Mouse (Mus musculus): ENCODE measurements around the gene Sptbn4.

Gene Sptbn4

GRCm38 (mm10) chr7:27447419-27448286 is at the start of gene Sptbn4, which contains the start of gene Blvrb:
Gene Sptbn4, minus strand, starts transcription at chr7:27447686.
Gene Blvrb, plus strand, starts transcription at chr7:27447978.
- under 1% methylated on average over 54 of the region's 54 CpGs for WGBS

GRCm38 (mm10) chr7:27494659-27495367 is 47.3 kb upstream of the Sptbn4 start:
- 90% methylated on average over 8 of the region's 9 CpGs for WGBS

- WGBS = 87% methylated on average over 5 of the region's 5 CpGs
Observed at GRCm38 (mm10) chr7:27493450-27493849, 46.0 kb upstream of the Sptbn4 start.

DNA sequence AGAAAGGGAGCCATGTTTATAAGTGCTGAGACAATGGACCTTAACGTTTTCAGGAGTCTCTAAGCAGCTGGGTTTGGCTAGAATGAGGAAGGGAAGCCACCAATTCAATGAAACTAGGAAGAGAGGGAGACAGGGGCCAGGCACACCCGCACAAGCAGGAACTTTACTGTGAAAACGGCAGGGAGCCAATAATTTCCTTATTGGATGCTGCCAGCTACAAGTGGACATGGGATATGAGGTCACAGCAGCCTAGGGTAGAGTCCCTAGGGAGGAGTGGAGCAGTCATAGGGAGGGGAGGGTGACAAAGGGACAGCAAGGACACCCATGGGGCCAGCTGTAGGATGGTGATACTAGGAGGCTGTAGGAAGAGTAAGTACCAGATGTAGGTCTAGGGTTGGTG is 45.5 kb upstream of the Sptbn4 start:
- 66% methylated on average over 3 of the region's 3 CpGs for WGBS

DNA sequence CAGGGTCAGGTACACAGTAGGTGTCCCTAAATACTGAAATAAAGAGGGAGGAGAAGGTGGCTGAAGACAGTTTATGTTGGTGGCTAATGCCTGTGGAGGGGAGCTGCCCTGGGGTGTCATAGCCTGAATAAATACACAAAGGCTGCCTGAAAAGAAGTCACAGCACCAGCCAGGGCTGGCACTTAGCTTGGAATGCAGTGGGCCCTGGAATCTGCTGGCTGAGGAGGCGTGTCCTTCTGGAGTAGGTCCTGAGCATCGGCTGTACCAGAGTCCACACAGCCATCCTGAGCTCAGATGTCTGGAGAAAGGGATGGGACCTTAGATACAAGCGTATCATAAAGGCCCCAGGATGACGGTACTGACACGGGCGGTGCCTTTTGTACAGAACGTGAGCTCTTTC is 44.4 kb upstream of the Sptbn4 start:
- 85% methylated on average over 7 of the region's 7 CpGs for WGBS

GRCm38 (mm10) chr7:27490543-27491329 is 43.2 kb upstream of the Sptbn4 start:
- 2% methylated on average over 33 of the region's 33 CpGs for WGBS

DNA sequence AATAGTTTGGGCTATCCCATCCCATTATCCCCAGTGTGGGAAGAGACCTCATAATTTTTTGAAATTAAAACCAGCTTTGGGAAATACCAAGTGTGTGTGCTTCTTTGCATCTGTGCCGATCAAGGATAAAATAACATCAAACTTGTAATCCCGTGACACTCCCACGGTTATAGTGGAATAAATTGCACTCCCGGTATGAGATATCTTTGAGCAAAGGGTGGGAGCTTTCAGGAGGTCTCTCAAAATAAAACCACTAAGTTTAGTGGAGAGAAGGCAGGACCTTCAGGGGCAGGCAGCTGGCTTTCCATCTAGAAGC is 42.7 kb upstream of the Sptbn4 start:
- 15% methylated on average over 4 of the region's 4 CpGs for WGBS

- 90% methylated on average over 25 of the region's 25 CpGs for WGBS
Observed at GRCm38 (mm10) chr7:27489270-27489869, 41.9 kb upstream of the Sptbn4 start.

DNA sequence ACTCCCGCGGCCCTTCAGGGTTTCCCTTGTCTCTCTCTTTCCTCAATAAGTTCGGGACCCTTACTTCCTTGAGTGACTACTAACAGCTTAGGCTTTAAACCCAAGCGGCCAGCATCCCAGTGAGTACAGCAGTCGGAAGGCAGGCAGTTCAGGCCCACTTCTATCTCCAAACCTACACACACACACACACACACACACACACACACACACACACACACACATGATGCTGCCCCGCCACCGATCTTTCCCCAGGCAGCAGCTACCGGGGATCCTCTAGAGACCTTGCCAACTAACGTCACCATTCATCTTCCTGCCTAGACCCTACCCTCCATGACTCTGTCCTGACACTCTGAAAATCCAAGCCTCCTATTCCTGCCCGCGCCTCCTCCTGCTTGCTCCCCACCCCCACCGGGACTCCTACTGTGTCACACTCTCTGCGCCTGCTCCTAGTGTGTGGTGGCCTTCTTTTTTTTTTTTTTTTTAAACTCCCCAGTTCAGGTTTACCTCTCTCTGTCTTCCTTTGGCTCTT is 40.3 kb upstream of the Sptbn4 start:
- WGBS = 4% methylated on average over 13 of the region's 13 CpGs

DNA sequence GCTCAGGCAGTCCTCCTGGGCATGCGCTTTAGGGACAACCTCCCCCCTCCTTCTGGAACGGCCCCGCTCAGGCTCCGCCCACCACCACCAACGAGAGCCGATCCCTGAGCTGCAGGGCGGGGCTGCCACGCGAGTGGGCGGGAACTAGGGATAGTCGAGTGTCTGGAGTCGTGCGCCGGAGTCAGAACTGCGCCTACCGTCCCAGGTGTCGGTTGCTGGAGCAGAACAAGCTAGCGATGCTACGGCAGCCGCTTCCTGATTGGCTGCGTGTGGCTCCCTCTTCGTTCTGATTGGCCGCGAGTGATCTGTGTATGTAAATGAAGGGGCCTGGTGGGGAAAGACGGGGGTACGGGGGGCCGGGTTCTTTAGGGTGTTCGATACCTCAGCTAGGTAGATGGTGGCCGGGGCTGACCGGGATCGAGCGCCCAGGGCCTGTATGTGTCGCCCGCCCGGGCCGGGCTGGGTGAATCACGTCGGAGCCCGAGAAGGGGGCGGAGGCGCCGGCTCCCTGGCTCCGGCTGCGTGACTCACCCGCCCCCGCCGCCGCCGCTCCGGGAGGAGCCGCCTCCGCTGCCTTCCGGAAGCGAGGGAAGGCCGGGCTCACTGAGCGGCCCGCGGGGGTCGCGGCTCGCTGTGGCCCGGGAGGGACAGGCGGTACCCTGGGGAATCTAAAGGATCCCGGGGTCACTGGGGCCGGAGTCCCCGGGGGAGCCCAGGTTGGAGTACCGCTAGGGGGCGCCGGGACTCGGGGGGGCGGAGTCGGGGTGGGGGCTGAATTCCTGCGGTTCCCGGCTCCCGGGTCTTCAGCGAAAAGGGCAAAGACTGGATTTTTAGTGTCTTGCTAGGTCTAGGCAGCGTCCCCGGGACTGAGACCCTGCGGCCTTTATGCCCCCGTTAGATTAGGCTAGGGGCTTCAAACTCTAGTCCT is 39.5 kb upstream of the Sptbn4 start, which contains the start of gene Sertad1:
Gene Sertad1 (plus strand): TSS at position 141 of the 928 bp plus-strand sequence.
- WGBS = 1% methylated on average over 80 of the region's 80 CpGs

DNA sequence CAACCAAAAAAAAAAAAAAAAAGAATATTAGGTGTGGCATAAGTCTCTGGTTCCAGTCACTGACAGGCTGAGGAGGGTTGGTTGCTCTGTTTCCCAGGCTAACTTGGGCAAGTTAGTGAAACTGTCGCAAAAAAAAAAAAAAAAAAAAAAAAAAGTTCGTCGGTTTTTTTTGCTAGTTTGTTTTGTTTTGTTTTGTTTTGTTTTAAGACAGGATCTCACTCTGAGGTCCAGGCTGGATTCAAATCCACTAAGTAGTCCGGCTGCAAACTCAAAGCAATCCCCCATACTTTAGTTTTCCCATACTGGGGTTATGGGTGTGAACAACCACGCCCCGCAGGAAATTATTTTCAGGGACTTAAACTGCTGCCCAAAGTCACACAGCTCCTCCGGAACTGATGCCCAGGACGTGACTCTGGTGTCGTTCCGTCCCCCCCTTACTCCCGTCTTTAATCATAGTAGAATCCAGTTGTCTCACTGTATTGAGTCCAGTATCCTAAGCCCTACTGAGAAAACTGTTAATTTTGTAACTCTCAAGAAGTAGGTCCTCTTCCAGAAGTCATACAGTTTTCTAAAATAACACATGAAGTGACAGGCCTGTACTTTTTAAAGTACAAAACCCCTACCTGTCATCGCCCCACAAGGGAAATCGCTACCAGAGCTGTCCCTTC is 38.8 kb upstream of the Sptbn4 start:
- WGBS = 4% methylated on average over 13 of the region's 13 CpGs

DNA sequence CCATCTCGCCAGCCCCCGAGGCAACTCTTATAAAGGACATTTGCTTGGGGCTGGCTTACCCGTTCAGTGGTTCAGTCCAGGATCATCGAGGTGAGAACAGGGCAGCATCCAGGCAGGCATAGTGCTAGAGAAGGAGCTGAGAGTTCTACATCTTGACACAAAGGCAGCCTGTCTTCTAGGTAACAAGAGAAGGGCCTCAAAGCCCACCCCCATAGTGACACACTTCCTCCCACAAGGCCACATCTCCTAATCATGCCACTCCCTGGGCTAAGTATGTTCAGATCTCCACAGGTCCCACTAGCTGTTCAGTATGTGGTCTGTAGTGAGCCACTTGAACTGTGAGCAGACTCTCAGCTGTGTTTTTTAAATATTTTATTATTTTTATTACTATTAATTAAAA is 36.4 kb upstream of the Sptbn4 start:
- WGBS = 89% methylated on average over 4 of the region's 4 CpGs

- WGBS = 1% methylated on average over 9 of the region's 12 CpGs
Observed at GRCm38 (mm10) chr7:27481627-27481969, 34.1 kb upstream of the Sptbn4 start.

GRCm38 (mm10) chr7:27480927-27481626 is 33.6 kb upstream of the Sptbn4 start:
- 10% methylated on average over 11 of the region's 11 CpGs for WGBS

GRCm38 (mm10) chr7:27480506-27480905 is 33.0 kb upstream of the Sptbn4 start:
- WGBS = 74% methylated on average over 3 of the region's 3 CpGs

- 84% methylated on average over 1 of the region's 1 CpGs for WGBS
Observed at GRCm38 (mm10) chr7:27479750-27480149, 32.3 kb upstream of the Sptbn4 start.

GRCm38 (mm10) chr7:27478561-27478960 is 31.1 kb upstream of the Sptbn4 start:
- 84% methylated on average over 7 of the region's 7 CpGs for WGBS

- WGBS = 94% methylated on average over 14 of the region's 14 CpGs
Observed at GRCm38 (mm10) chr7:27476098-27476635, 28.7 kb upstream of the Sptbn4 start.

DNA sequence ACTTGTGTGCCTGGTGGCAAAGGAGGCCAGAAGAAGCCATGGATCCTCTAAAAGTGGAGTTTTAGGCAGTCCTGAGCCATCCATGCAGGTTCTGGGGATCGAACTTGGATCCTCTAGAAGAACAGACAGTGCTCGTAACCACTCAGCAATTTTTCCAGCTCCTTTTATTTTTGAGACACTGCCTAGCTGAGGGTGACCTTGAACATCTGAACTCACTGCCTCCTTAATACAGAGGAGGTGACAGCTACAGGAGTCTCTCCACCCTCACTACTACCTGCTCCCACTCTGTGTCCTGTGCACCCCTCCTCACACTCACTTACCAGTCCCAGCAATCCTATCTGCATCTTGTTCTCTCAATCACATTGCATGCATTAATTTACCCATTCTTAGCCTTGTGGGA is 28.1 kb upstream of the Sptbn4 start:
- 100% methylated on average over 2 of the region's 2 CpGs for WGBS
